Mouse (Mus musculus) cerebellum, postnatal 10 days (tissue): ENCODE measurements at regions not wholly inside any gene's neighbourhood (a gene's known extent, or its start where the extent isn't known, plus 50 kb on each side); places are given as distances from the start of the nearest gene placed in this dataset.
"Not testable (repeated sequence)": the region's sequence is repeated elsewhere in the genome, so short reads cannot be mapped to it uniquely, and the experiment has no call there.

ENCODE experiments used
- DNase-seq, 2 experiments: peaks; one replicate each; pipeline ENCODE4 v3.0.0; 2021; ENCODE audit warnings: mixed read lengths in 2 of 2

- DNase-seq: not testable (repeated sequence)
These were observed 734.9 kb upstream of the Zfp386 start for GRCm38 (mm10) chr12:115312604-115313003.

- DNase-seq: not testable (repeated sequence)
These were observed 726.9 kb upstream of the Zfp386 start for GRCm38 (mm10) chr12:115320641-115321040.

GRCm38 (mm10) chr12:115328439-115328838, 719.1 kb upstream of the Zfp386 start:
- DNase-seq: no peak

GRCm38 (mm10) chr12:115334770-115335169, 712.8 kb upstream of the Zfp386 start:
- not testable (repeated sequence) for DNase-seq

GRCm38 (mm10) chr12:115336594-115336993, 710.9 kb upstream of the Zfp386 start:
- no peak for DNase-seq

- not testable (repeated sequence) for DNase-seq
These were observed 701.4 kb upstream of the Zfp386 start for GRCm38 (mm10) chr12:115346112-115346511.

- not testable (repeated sequence) for DNase-seq
These were observed 688.5 kb upstream of the Zfp386 start for GRCm38 (mm10) chr12:115359050-115359449.

GRCm38 (mm10) chr12:115365628-115366027, 681.9 kb upstream of the Zfp386 start:
- not testable (repeated sequence) for DNase-seq

GRCm38 (mm10) chr12:115371784-115372183, 675.7 kb upstream of the Zfp386 start:
- not testable (repeated sequence) for DNase-seq

GRCm38 (mm10) chr12:115373056-115373455, 674.5 kb upstream of the Zfp386 start:
- DNase-seq: not testable (repeated sequence)

GRCm38 (mm10) chr12:115386479-115386878, 661.0 kb upstream of the Zfp386 start:
- not testable (repeated sequence) for DNase-seq

- no peak for DNase-seq
These were observed 643.4 kb upstream of the Zfp386 start for GRCm38 (mm10) chr12:115404116-115404515.

GRCm38 (mm10) chr12:115404657-115405056, 642.9 kb upstream of the Zfp386 start:
- DNase-seq: no peak

GRCm38 (mm10) chr12:115446247-115446646, 601.3 kb upstream of the Zfp386 start:
- not testable (repeated sequence) for DNase-seq

- not testable (repeated sequence) for DNase-seq
These were observed 594.9 kb upstream of the Zfp386 start for GRCm38 (mm10) chr12:115452626-115453025.

GRCm38 (mm10) chr12:115464777-115465176, 582.7 kb upstream of the Zfp386 start:
- not testable (repeated sequence) for DNase-seq

- not testable (repeated sequence) for DNase-seq
These were observed 579.5 kb upstream of the Zfp386 start for GRCm38 (mm10) chr12:115468015-115468414.

GRCm38 (mm10) chr12:115468569-115468968, 579.0 kb upstream of the Zfp386 start:
- DNase-seq: not testable (repeated sequence)

- no peak for DNase-seq
These were observed 548.7 kb upstream of the Zfp386 start for GRCm38 (mm10) chr12:115498865-115499264.

- DNase-seq: not testable (repeated sequence)
These were observed 540.2 kb upstream of the Zfp386 start for GRCm38 (mm10) chr12:115507285-115507684.

GRCm38 (mm10) chr12:115508615-115509342, 538.7 kb upstream of the Zfp386 start:
- not testable (repeated sequence) for DNase-seq

GRCm38 (mm10) chr12:115518778-115519541, 528.6 kb upstream of the Zfp386 start:
- DNase-seq: not testable (repeated sequence)

GRCm38 (mm10) chr12:115527065-115527464, 520.5 kb upstream of the Zfp386 start:
- no peak for DNase-seq

GRCm38 (mm10) chr12:115542482-115542881, 505.0 kb upstream of the Zfp386 start:
- no peak for DNase-seq
